Mouse (Mus musculus): ENCODE results near the gene Jph2. TPM values are rescaled to one million over a fixed set of nuclear protein-coding genes. Genes with fewer than 3 reads are reported as not detected.

Jph2 gene
- total and polyA plus RNA-seq, 3 experiments: 193 to 391 (median 389) TPM

GRCm38 (mm10) chr2:163347517-163348184 lies 50.1 kb downstream of the Jph2 start:
- no peak for TF ChIP-seq CTCF (IDR thresholded peaks at IDR 0.05)
- no peak for TF ChIP-seq EP300 (IDR thresholded peaks at IDR 0.05; ENCODE audit: insufficient read depth, low read depth, low read length)
- TF ChIP-seq POLR2A (IDR thresholded peaks at IDR 0.05; ENCODE audit: insufficient read depth, low read depth, low read length): no peak
- Histone ChIP-seq H3K27ac (peak overlapping the region; percentile 36), H3K27me3 (ENCODE audit: control insufficient read depth, insufficient read depth, low read length) (no peaks in the 10 kb centered on the region), H3K9ac (ENCODE audit: low read depth, low read length) (no peak overlapping the region), H3K79me2 (replicated peaks; ENCODE audit: control insufficient read depth, insufficient read depth, low read length) (no peaks in the 10 kb centered on the region), H3K4me3 (no peak overlapping the region), H3K36me3 (ENCODE audit: control insufficient read depth, insufficient read depth, low read length) (peaks cover 7% of the 10 kb centered on the region), H3K4me1 (ENCODE audit: control insufficient read depth, insufficient read depth, low read length) (peaks cover 10% of the 10 kb centered on the region)
- WGBS: 53% methylated on average over 8 of the region's 8 CpGs
- no peak for DNase-seq
- intact Hi-C loops (cut with DNase I): loop anchor here (2.0 kb wide), 1 partner anchor 15 kb away; no protein-coding TSS in a partner anchor

GRCm38 (mm10) chr2:163346497-163346896 lies 51.3 kb downstream of the Jph2 start:
- 63% methylated on average over 11 of the region's 11 CpGs for WGBS
- Histone ChIP-seq H3K36me3 (ENCODE audit: control insufficient read depth, insufficient read depth, low read length) (peaks cover 7% of the 10 kb centered on the region), H3K27me3 (ENCODE audit: control insufficient read depth, insufficient read depth, low read length) (no peaks in the 10 kb centered on the region), H3K9ac (ENCODE audit: low read depth, low read length) (no peak overlapping the region), H3K79me2 (replicated peaks; ENCODE audit: control insufficient read depth, insufficient read depth, low read length) (no peaks in the 10 kb centered on the region), H3K4me1 (ENCODE audit: control insufficient read depth, insufficient read depth, low read length) (peaks cover 10% of the 10 kb centered on the region), H3K27ac (peak overlapping the region; percentile 20; the same call in 1 of the 2 replicates), H3K4me3 (no peak overlapping the region)
- intact Hi-C loops (cut with DNase I): loop anchor here (2.0 kb wide), 1 partner anchor 16 kb away; no protein-coding TSS in a partner anchor
- DNase-seq: no peak
- TF ChIP-seq POLR2A (IDR thresholded peaks at IDR 0.05; ENCODE audit: insufficient read depth, low read depth, low read length) (no peak), CTCF (IDR thresholded peaks at IDR 0.05) (no peak), EP300 (IDR thresholded peaks at IDR 0.05; ENCODE audit: insufficient read depth, low read depth, low read length) (no peak)

- Histone ChIP-seq H3K27me3 (ENCODE audit: control insufficient read depth, insufficient read depth, low read length) (no peaks in the 10 kb centered on the region), H3K9ac (ENCODE audit: low read depth, low read length) (peak overlapping the region; percentile 44), H3K36me3 (ENCODE audit: control insufficient read depth, insufficient read depth, low read length) (peaks cover 4% of the 10 kb centered on the region), H3K27ac (peak overlapping the region; percentile 81), H3K4me1 (ENCODE audit: control insufficient read depth, insufficient read depth, low read length) (peaks cover 11% of the 10 kb centered on the region), H3K79me2 (replicated peaks; ENCODE audit: control insufficient read depth, insufficient read depth, low read length) (no peaks in the 10 kb centered on the region), H3K4me3 (no peak overlapping the region)
- WGBS: 44% methylated on average over 13 of the region's 13 CpGs
- intact Hi-C loops (cut with DNase I): no loop called here
- peak; percentile 46 to 68 for DNase-seq
- TF ChIP-seq EP300 (IDR thresholded peaks at IDR 0.05; ENCODE audit: insufficient read depth, low read depth, low read length) (peak; percentile 39; the same call in 1 of the 2 replicates), CTCF (IDR thresholded peaks at IDR 0.05) (no peak), POLR2A (IDR thresholded peaks at IDR 0.05; ENCODE audit: insufficient read depth, low read depth, low read length) (0 out of 2 replicates have a peak, but pooled peaks have one; percentile 34)
Measured at GRCm38 (mm10) chr2:163344976-163345660, 52.7 kb downstream of the Jph2 start.

DNA sequence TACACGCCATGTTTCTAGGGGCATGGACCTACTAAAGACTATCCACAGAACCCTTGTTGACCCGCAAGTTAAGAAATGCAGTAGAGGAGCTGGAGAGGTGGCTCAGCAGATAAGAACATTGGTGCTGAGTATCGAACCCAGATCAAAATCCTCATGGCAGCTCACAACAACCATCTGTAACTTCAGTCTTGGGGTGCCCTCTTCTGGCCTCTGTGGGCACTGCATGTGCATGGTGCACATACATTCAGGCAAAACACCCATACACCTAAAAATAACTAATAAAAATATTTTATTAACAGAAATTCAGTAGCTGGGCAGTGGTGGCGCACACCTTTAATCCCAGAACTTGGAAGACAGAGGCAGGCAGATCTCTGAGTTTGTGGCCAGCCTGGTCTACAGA lies 54.1 kb downstream of the Jph2 start:
- H3K27me3 ChIP-seq (ENCODE audit: control insufficient read depth, insufficient read depth, low read length): no peaks in the 10 kb centered on the region
- DNase-seq: no peak
- 0 out of 2 replicates have a peak, but pooled peaks cover 3% of the 10 kb centered on the region for H3K36me3 ChIP-seq (ENCODE audit: control insufficient read depth, insufficient read depth, low read length)
- 96% methylated on average over 4 of the region's 4 CpGs for WGBS
- H3K4me1 ChIP-seq (ENCODE audit: control insufficient read depth, insufficient read depth, low read length): peaks cover 8% of the 10 kb centered on the region
- H3K9ac ChIP-seq (ENCODE audit: low read depth, low read length): no peak overlapping the region
- TF ChIP-seq POLR2A (IDR thresholded peaks at IDR 0.05; ENCODE audit: insufficient read depth, low read depth, low read length) (no peak), CTCF (IDR thresholded peaks at IDR 0.05) (peak; percentile 71), EP300 (IDR thresholded peaks at IDR 0.05; ENCODE audit: insufficient read depth, low read depth, low read length) (no peak)
- no peaks in the 10 kb centered on the region for H3K79me2 ChIP-seq (replicated peaks; ENCODE audit: control insufficient read depth, insufficient read depth, low read length)
- intact Hi-C loops (cut with DNase I): no loop called here
- peak overlapping the region; percentile 31; the same call in 1 of the 2 replicates for H3K27ac ChIP-seq
- no peak overlapping the region for H3K4me3 ChIP-seq

DNA sequence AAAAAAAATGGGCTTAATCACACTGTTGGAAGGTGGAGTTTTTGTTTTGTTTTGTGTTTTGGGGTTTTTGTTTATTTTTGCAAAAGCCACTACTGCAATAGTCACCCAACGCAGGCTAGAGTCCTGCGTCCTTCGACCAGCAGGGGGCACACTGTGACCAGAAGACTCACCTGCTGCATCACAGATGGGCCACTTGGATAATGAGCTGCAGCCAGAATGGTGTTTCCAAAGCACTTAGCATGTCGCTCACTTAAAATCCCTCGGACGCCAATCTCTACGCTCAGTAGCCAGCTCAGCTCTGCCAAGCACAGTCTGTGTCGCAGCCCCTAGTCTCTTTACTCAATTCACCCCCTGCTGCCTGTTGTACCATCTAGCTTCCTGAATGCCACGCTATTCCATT lies 57.5 kb downstream of the Jph2 start:
- DNase-seq: peak; percentile 59 to 76
- Histone ChIP-seq H3K4me3 (no peak overlapping the region), H3K27me3 (ENCODE audit: control insufficient read depth, insufficient read depth, low read length) (no peaks in the 10 kb centered on the region), H3K36me3 (ENCODE audit: control insufficient read depth, insufficient read depth, low read length) (0 out of 2 replicates have a peak, but pooled peaks cover 3% of the 10 kb centered on the region), H3K79me2 (replicated peaks; ENCODE audit: control insufficient read depth, insufficient read depth, low read length) (no peaks in the 10 kb centered on the region), H3K9ac (ENCODE audit: low read depth, low read length) (peak overlapping the region; percentile 11; the same call in 1 of the 2 replicates), H3K27ac (peak overlapping the region; percentile 52), H3K4me1 (ENCODE audit: control insufficient read depth, insufficient read depth, low read length) (peaks cover 5% of the 10 kb centered on the region)
- TF ChIP-seq EP300 (IDR thresholded peaks at IDR 0.05; ENCODE audit: insufficient read depth, low read depth, low read length) (peak; percentile 94), CTCF (IDR thresholded peaks at IDR 0.05) (peak; percentile 92), POLR2A (IDR thresholded peaks at IDR 0.05; ENCODE audit: insufficient read depth, low read depth, low read length) (no peak)
- intact Hi-C loops (cut with DNase I): loop anchor here (1.0 kb wide), 1 partner anchor 61 kb away; no protein-coding TSS in a partner anchor
- 17% methylated on average over 9 of the region's 9 CpGs for WGBS

All from heart, adult 2 months (tissue).